Mouse (Mus musculus): ENCODE measurements at regions not wholly inside any gene's neighbourhood (a gene's known extent, or its start where the extent isn't known, plus 50 kb on each side); places are given as distances from the start of the nearest gene placed in this dataset.

GRCm38 (mm10) chr8:78046691-78047090 is 166.4 kb upstream of the Ttc29 start:
- Histone ChIP-seq H3K4me3 (ENCODE audit: low read depth, low read length) (no peak overlapping the region), H3K9me3 (ENCODE audit: low read length) (no peaks in the 10 kb centered on the region), H3K4me1 (ENCODE audit: insufficient read depth, low read depth, low read length) (no peaks in the 10 kb centered on the region), H3K36me3 (ENCODE audit: insufficient read depth, low read length) (no peaks in the 10 kb centered on the region), H3K27me3 (replicated peaks; ENCODE audit: insufficient read depth, low read length) (no peaks in the 10 kb centered on the region), H3K27ac (ENCODE audit: low read length) (peak overlapping the region; percentile 57; the same call in 1 of the 2 replicates), H3K9ac (replicated peaks; ENCODE audit: low read depth) (no peak overlapping the region), H3K4me2 (replicated peaks; ENCODE audit: low read depth, low read length) (no peak overlapping the region)
- TF ChIP-seq EP300 (IDR thresholded peaks at IDR 0.05) (peak; percentile 93), CTCF (IDR thresholded peaks at IDR 0.05) (no peak)
- DNase-seq (ENCODE audit: low spot score): peak; percentile 88
- WGBS: 67% methylated on average over 3 of the region's 3 CpGs
- peak; percentile 90 for ATAC-seq

GRCm38 (mm10) chr8:78050768-78051167 is 162.3 kb upstream of the Ttc29 start:
- H3K4me1 ChIP-seq (ENCODE audit: insufficient read depth, low read depth, low read length): no peaks in the 10 kb centered on the region
- TF ChIP-seq CTCF (IDR thresholded peaks at IDR 0.05) (peak; percentile 53), EP300 (IDR thresholded peaks at IDR 0.05) (no peak)
- no peak overlapping the region for H3K4me3 ChIP-seq (ENCODE audit: low read depth, low read length)
- H3K36me3 ChIP-seq (ENCODE audit: insufficient read depth, low read length): no peaks in the 10 kb centered on the region
- no peaks in the 10 kb centered on the region for H3K27me3 ChIP-seq (replicated peaks; ENCODE audit: insufficient read depth, low read length)
- DNase-seq (ENCODE audit: low spot score): peak; percentile 65
- H3K4me2 ChIP-seq (replicated peaks; ENCODE audit: low read depth, low read length): no peak overlapping the region
- 0 out of 2 replicates have a peak overlapping the region, but pooled peaks have one; percentile 9 for H3K27ac ChIP-seq (ENCODE audit: low read length)
- WGBS: 61% methylated on average over 3 of the region's 3 CpGs
- no peak for ATAC-seq
- no peak overlapping the region for H3K9ac ChIP-seq (replicated peaks; ENCODE audit: low read depth)
- no peaks in the 10 kb centered on the region for H3K9me3 ChIP-seq (ENCODE audit: low read length)

GRCm38 (mm10) chr8:78054435-78054834 is 158.7 kb upstream of the Ttc29 start:
- no peaks in the 10 kb centered on the region for H3K36me3 ChIP-seq (ENCODE audit: insufficient read depth, low read length)
- DNase-seq (ENCODE audit: low spot score): peak; percentile 60
- H3K9me3 ChIP-seq (ENCODE audit: low read length): no peaks in the 10 kb centered on the region
- TF ChIP-seq CTCF (IDR thresholded peaks at IDR 0.05) (no peak), EP300 (IDR thresholded peaks at IDR 0.05) (no peak)
- no peak overlapping the region for H3K27ac ChIP-seq (ENCODE audit: low read length)
- no peaks in the 10 kb centered on the region for H3K27me3 ChIP-seq (replicated peaks; ENCODE audit: insufficient read depth, low read length)
- no peaks in the 10 kb centered on the region for H3K4me1 ChIP-seq (ENCODE audit: insufficient read depth, low read depth, low read length)
- ATAC-seq: peak; percentile 50
- H3K9ac ChIP-seq (replicated peaks; ENCODE audit: low read depth): no peak overlapping the region
- no peak overlapping the region for H3K4me3 ChIP-seq (ENCODE audit: low read depth, low read length)
- H3K4me2 ChIP-seq (replicated peaks; ENCODE audit: low read depth, low read length): no peak overlapping the region
- 10% methylated on average over 4 of the region's 5 CpGs for WGBS

- no peak for TF ChIP-seq CTCF (IDR thresholded peaks at IDR 0.05)
- TF ChIP-seq EP300 (IDR thresholded peaks at IDR 0.05): no peak
These were observed 158.2 kb upstream of the Ttc29 start for GRCm38 (mm10) chr8:78054920-78055319.

GRCm38 (mm10) chr8:78055531-78055930 is 157.6 kb upstream of the Ttc29 start:
- no peaks in the 10 kb centered on the region for H3K36me3 ChIP-seq (ENCODE audit: insufficient read depth, low read length)
- H3K9me3 ChIP-seq (ENCODE audit: low read length): no peaks in the 10 kb centered on the region
- H3K4me3 ChIP-seq (ENCODE audit: low read depth, low read length): no peak overlapping the region
- TF ChIP-seq EP300 (IDR thresholded peaks at IDR 0.05): no peak
- TF ChIP-seq CTCF (IDR thresholded peaks at IDR 0.05): no peak
- no peak overlapping the region for H3K9ac ChIP-seq (replicated peaks; ENCODE audit: low read depth)
- ATAC-seq (no peak), DNase-seq (ENCODE audit: low spot score) (peak; percentile 3)
- WGBS: 54% methylated on average over 3 of the region's 3 CpGs
- no peaks in the 10 kb centered on the region for H3K4me1 ChIP-seq (ENCODE audit: insufficient read depth, low read depth, low read length)
- H3K27ac ChIP-seq (ENCODE audit: low read length): no peak overlapping the region
- no peaks in the 10 kb centered on the region for H3K27me3 ChIP-seq (replicated peaks; ENCODE audit: insufficient read depth, low read length)
- H3K4me2 ChIP-seq (replicated peaks; ENCODE audit: low read depth, low read length): no peak overlapping the region

More at GRCm38 (mm10) chr8:78054920-78055319, 158.2 kb upstream of the Ttc29 start:
- no peak overlapping the region for H3K4me2 ChIP-seq (replicated peaks; ENCODE audit: low read depth, low read length)
- no peaks in the 10 kb centered on the region for H3K9me3 ChIP-seq (ENCODE audit: low read length)
- H3K36me3 ChIP-seq (ENCODE audit: insufficient read depth, low read length): no peaks in the 10 kb centered on the region
- WGBS: 14% methylated on average over 8 of the region's 8 CpGs
- no peaks in the 10 kb centered on the region for H3K4me1 ChIP-seq (ENCODE audit: insufficient read depth, low read depth, low read length)
- H3K27ac ChIP-seq (ENCODE audit: low read length): no peak overlapping the region
- H3K27me3 ChIP-seq (replicated peaks; ENCODE audit: insufficient read depth, low read length): no peaks in the 10 kb centered on the region
- ATAC-seq: no peak
- no peak overlapping the region for H3K9ac ChIP-seq (replicated peaks; ENCODE audit: low read depth)
- no peak overlapping the region for H3K4me3 ChIP-seq (ENCODE audit: low read depth, low read length)
- DNase-seq (ENCODE audit: low spot score): no peak

GRCm38 (mm10) chr8:78057357-78057756 is 155.7 kb upstream of the Ttc29 start:
- Histone ChIP-seq H3K9ac (replicated peaks; ENCODE audit: low read depth) (no peak overlapping the region), H3K4me2 (replicated peaks; ENCODE audit: low read depth, low read length) (no peak overlapping the region), H3K27me3 (replicated peaks; ENCODE audit: insufficient read depth, low read length) (no peaks in the 10 kb centered on the region), H3K4me3 (ENCODE audit: low read depth, low read length) (no peak overlapping the region), H3K27ac (ENCODE audit: low read length) (no peak overlapping the region), H3K36me3 (ENCODE audit: insufficient read depth, low read length) (no peaks in the 10 kb centered on the region), H3K9me3 (ENCODE audit: low read length) (no peaks in the 10 kb centered on the region), H3K4me1 (ENCODE audit: insufficient read depth, low read depth, low read length) (no peaks in the 10 kb centered on the region)
- ATAC-seq (peak; percentile 66), DNase-seq (ENCODE audit: low spot score) (peak; percentile 74)
- TF ChIP-seq EP300 (IDR thresholded peaks at IDR 0.05): no peak
- no peak for TF ChIP-seq CTCF (IDR thresholded peaks at IDR 0.05)
- WGBS: 24% methylated on average over 4 of the region's 4 CpGs

All from lung, postnatal 0 days (tissue).